Mouse (Mus musculus) MEL (cell line): ENCODE results near the gene Plac9b.
"Not testable (repeated sequence)": the region's sequence is repeated elsewhere in the genome, so short reads cannot be mapped to it uniquely, and the experiment has no call there.

Source experiments
- CHD2 ChIP-seq: IDR thresholded peaks from 2 replicates; pipeline ENCODE4 v1.6.1; 2011; ENCODE audit warnings: low read length, improper control_type of control experiment
- CTCF ChIP-seq, 3 experiments: IDR thresholded peaks in 2 of 3; conservative IDR thresholded peaks in 1 of 3; 2 replicates each; pipeline ENCODE4 v1.5.1; 2011 to 2012; ENCODE audit warnings: low read length in 3 of 3, low read depth in 2 of 3, mild to moderate bottlenecking in 2 of 3, improper control_type of control experiment in 1 of 3, inconsistent platforms in 1 of 3, mixed read lengths in 1 of 3, moderate library complexity in 1 of 3; ENCODE audit not compliant: control insufficient read depth in 1 of 3, insufficient read depth in 1 of 3, poor library complexity in 1 of 3, severe bottlenecking in 1 of 3
- E2F4 ChIP-seq: IDR thresholded peaks from 2 replicates; pipeline ENCODE4 v1.6.1; 2011; ENCODE audit warnings: low read depth, low read length, improper control_type of control experiment, borderline replicate concordance
- EP300 ChIP-seq, 2 experiments: IDR thresholded peaks; 2 replicates each; pipeline ENCODE4 v1.6.1; 2011; ENCODE audit warnings: improper control_type of control experiment in 2 of 2, low read length in 2 of 2, low read depth in 1 of 2, mild to moderate bottlenecking in 1 of 2
- GABPA ChIP-seq: IDR thresholded peaks from 2 replicates; pipeline ENCODE4 v1.6.1; 2012; ENCODE audit warnings: low read depth, mild to moderate bottlenecking, inconsistent platforms, low read length, improper control_type of control experiment, moderate library complexity
- MAX ChIP-seq: IDR thresholded peaks from 2 replicates; pipeline ENCODE4 v1.6.1; 2011; ENCODE audit warnings: low read length, improper control_type of control experiment
- POLR2A ChIP-seq, 2 experiments: IDR thresholded peaks; 2 replicates each; pipeline ENCODE4 v1.6.1; 2011 to 2012; ENCODE audit warnings: low read length in 2 of 2, mild to moderate bottlenecking in 2 of 2, control low read depth in 1 of 2, improper control_type of control experiment in 1 of 2, low read depth in 1 of 2, moderate library complexity in 1 of 2; ENCODE audit not compliant: control insufficient read depth in 1 of 2, insufficient read depth in 1 of 2, poor library complexity in 1 of 2
- POLR2AphosphoS2 ChIP-seq: IDR thresholded peaks from 2 replicates; pipeline ENCODE4 v1.6.1; 2011; ENCODE audit warnings: low read length, improper control_type of control experiment
- RCOR1 ChIP-seq: IDR thresholded peaks from 2 replicates; pipeline ENCODE4 v1.6.1; 2012; ENCODE audit warnings: low read depth, mild to moderate bottlenecking, inconsistent platforms, low read length, improper control_type of control experiment
- TCF12 ChIP-seq: IDR thresholded peaks from 2 replicates; pipeline ENCODE4 v1.6.1; 2014; ENCODE audit warnings: low read depth, mild to moderate bottlenecking, inconsistent platforms, low read length, improper control_type of control experiment, moderate library complexity
- USF1 ChIP-seq: IDR thresholded peaks from 2 replicates; pipeline ENCODE4 v1.6.1; 2014; ENCODE audit warnings: low read depth, mild to moderate bottlenecking, inconsistent platforms, low read length, improper control_type of control experiment, moderate library complexity
- ZNF384 ChIP-seq: IDR thresholded peaks from 2 replicates; pipeline ENCODE4 v1.6.1; 2012; ENCODE audit warnings: low read depth, mild to moderate bottlenecking, inconsistent platforms, low read length, improper control_type of control experiment

- not testable (repeated sequence) for TF ChIP-seq CTCF (IDR thresholded peaks at IDR 0.05 in 2 of 3, conservative IDR thresholded peaks at IDR 0.05 in 1 of 3; ENCODE audit: control insufficient read depth in 1 of 3, insufficient read depth in 1 of 3, low read depth in 2 of 3, low read length in 3 of 3, poor library complexity in 1 of 3, severe bottlenecking in 1 of 3); POLR2A (IDR thresholded peaks at IDR 0.05; ENCODE audit: control insufficient read depth in 1 of 2, insufficient read depth in 1 of 2, low read depth in 1 of 2, low read length in 2 of 2, poor library complexity in 1 of 2); POLR2AphosphoS2; MAX; RCOR1; CHD2; GABPA; E2F4; USF1; TCF12; EP300 (IDR thresholded peaks at IDR 0.05; ENCODE audit: low read depth in 1 of 2, low read length in 2 of 2); ZNF384
These were observed 15.6 kb upstream of the Plac9b start for GRCm38 (mm10) chr14:26197851-26198250.
